Mouse (Mus musculus): ENCODE data around the gene Tcf7l1. TPM values are rescaled to one million over a fixed set of nuclear protein-coding genes. Genes with fewer than 3 reads are reported as not detected.

The Tcf7l1 gene
- polyA plus RNA-seq, 1 experiment from 2014 or later = 23.8 TPM

DNA sequence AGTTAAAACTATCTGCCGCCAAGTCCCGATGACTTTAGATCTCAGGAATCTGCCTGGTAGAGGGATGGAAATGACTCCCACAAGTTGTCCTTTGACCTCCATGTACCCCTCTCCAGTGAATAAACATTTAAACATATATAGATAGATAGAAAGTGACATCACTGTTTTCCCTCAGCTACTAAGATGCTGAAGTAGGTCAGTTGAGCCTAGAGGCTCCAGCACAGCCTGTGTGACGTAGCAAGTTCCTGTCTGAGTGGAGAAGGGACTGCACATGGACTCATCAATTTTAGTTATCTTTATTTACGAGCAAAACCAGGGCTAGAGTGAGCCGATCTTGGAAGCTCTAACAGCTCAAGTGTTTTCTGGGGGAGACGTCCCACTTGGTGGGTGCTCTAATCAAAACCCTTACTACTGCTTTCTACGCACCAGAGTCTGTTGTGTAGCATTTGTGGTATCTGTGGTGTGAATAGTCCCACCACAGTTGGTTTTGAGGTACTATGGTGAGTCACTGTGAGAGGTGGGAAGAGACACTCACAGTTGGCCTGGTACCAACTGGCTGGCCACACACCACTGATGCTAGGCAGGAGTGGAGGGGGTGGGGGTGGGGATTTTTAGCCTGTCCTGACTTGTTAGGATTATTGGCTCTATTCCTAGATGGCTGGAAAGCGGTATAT is 129.2 kb downstream of the Tcf7l1 start:
- H3K4me1 ChIP-seq (replicated peaks; ENCODE audit: insufficient read depth, low read length) = peaks cover 42% of the 10 kb centered on the region
- peak overlapping the region; percentile 51 for H3K27ac ChIP-seq
- H3K4me2 ChIP-seq (ENCODE audit: low read length) = no peak overlapping the region
- DNase-seq (ENCODE audit: low spot score) (peak; percentile 73), ATAC-seq (replicated peaks; ENCODE audit: low FRiP score, low read depth) (no peak)
- H3K36me3 ChIP-seq (ENCODE audit: insufficient read depth, low read length) = no peaks in the 10 kb centered on the region
- no peaks in the 10 kb centered on the region for H3K27me3 ChIP-seq (ENCODE audit: insufficient read depth, low read length)
- TF ChIP-seq CTCF (IDR thresholded peaks at IDR 0.05; ENCODE audit: low read depth) = no peak
- no peaks in the 10 kb centered on the region for H3K9me3 ChIP-seq (replicated peaks; ENCODE audit: low read length)
- H3K9ac ChIP-seq (ENCODE audit: low read depth, low read length) = no peak overlapping the region
- WGBS = 40% methylated on average over 8 of the region's 8 CpGs
- H3K4me3 ChIP-seq (replicated peaks; ENCODE audit: low read depth, low read length) = no peak overlapping the region

DNA sequence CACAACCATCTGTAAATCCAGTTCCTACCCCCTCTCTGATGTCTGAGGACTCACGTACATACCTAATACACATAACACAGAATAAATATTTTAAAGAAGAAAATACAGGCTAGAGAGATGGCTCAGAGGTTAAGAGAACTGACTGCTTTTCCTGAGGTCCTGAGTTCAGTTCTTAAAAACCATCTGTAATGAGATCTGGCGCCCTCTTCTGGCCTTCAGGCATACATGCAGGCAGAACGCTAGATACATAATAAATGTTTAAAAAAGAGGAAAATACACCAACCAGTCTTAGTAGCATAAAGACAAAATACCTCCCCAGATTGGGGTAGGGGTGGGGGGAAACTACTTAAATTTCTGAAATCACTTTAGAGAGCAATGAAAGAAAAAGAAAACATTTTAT is 131.0 kb downstream of the Tcf7l1 start:
- Histone ChIP-seq H3K4me1 (replicated peaks; ENCODE audit: insufficient read depth, low read length) (peaks cover 39% of the 10 kb centered on the region), H3K9me3 (replicated peaks; ENCODE audit: low read length) (no peaks in the 10 kb centered on the region), H3K4me3 (replicated peaks; ENCODE audit: low read depth, low read length) (no peak overlapping the region), H3K36me3 (ENCODE audit: insufficient read depth, low read length) (no peaks in the 10 kb centered on the region), H3K27me3 (ENCODE audit: insufficient read depth, low read length) (no peaks in the 10 kb centered on the region), H3K9ac (ENCODE audit: low read depth, low read length) (no peak overlapping the region), H3K4me2 (ENCODE audit: low read length) (no peak overlapping the region), H3K27ac (no peak overlapping the region)
- peak; percentile 76 for TF ChIP-seq CTCF (IDR thresholded peaks at IDR 0.05; ENCODE audit: low read depth)
- WGBS = 58% methylated on average over 3 of the region's 3 CpGs
- ATAC-seq (replicated peaks; ENCODE audit: low FRiP score, low read depth) = no peak
- DNase-seq (ENCODE audit: low spot score) = peak; percentile 59

DNA sequence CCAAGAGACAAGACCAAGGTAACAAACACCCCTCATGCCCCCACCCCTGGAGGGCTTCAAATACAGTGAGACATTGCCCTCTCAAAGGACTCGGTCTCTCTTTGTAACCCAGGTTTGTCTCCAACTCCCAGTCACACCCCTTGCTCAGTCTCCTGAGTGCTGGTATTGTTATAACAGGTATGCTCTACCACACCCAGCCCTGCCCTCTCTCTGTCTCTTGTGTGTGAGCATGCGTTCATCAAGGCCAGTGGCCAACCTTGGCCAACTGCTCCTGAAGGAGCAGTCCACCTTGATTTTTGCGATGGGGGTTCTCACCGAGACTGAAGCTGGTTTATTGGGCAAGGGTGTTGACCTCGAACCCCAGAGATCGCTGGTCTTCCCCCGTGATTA is 133.0 kb downstream of the Tcf7l1 start:
- H3K4me1 ChIP-seq (replicated peaks; ENCODE audit: insufficient read depth, low read length) = peaks cover 31% of the 10 kb centered on the region
- 53% methylated on average over 7 of the region's 7 CpGs for WGBS
- H3K27ac ChIP-seq = peak overlapping the region; percentile 88
- H3K36me3 ChIP-seq (ENCODE audit: insufficient read depth, low read length) = no peaks in the 10 kb centered on the region
- ATAC-seq (replicated peaks; ENCODE audit: low FRiP score, low read depth) = 0 out of 2 replicates have a peak, but pooled peaks have one; percentile 4
- peak overlapping the region; percentile 64; the same call in 1 of the 2 replicates for H3K4me2 ChIP-seq (ENCODE audit: low read length)
- no peak for TF ChIP-seq CTCF (IDR thresholded peaks at IDR 0.05; ENCODE audit: low read depth)
- no peak overlapping the region for H3K4me3 ChIP-seq (replicated peaks; ENCODE audit: low read depth, low read length)
- H3K27me3 ChIP-seq (ENCODE audit: insufficient read depth, low read length) = no peaks in the 10 kb centered on the region
- H3K9ac ChIP-seq (ENCODE audit: low read depth, low read length) = no peak overlapping the region
- H3K9me3 ChIP-seq (replicated peaks; ENCODE audit: low read length) = no peaks in the 10 kb centered on the region
- no peak for DNase-seq (ENCODE audit: low spot score)

DNA sequence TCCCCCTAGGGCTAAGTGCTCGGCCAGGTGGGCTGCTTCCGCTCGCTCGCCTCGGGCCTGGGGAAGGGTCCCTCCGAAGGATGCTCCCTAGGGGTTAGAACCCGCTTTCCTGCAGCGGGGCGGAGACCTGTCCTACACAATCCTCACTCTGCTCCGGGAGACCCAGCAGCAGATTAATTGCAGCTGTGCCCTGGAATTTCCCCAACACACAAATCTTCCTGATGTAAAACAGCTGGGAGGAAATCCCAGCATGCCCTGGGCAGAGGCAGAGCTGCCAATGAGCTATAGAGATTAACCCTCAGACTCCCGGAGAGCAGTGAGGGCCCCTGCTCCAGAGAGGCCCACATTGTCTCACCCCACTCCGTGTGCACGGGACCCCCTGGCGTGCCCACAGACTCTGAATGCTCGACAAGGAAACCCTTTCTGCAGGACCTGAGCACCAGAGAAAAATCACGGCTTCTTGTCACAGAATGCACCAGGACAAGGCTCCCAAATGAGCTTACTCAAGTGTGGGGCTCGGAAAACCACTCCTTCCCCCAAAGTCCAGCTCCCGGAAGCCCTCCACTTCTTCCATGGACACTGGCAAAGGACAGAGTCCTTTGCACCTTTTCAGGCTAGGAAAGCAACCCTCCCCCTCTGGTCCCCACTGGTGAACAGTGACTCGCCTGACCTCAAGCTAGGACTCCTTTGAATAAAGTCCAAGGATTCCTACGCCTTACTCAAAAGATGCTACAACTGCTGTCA is 133.6 kb downstream of the Tcf7l1 start:
- Histone ChIP-seq H3K36me3 (ENCODE audit: insufficient read depth, low read length) (no peaks in the 10 kb centered on the region), H3K27me3 (ENCODE audit: insufficient read depth, low read length) (no peaks in the 10 kb centered on the region), H3K9me3 (replicated peaks; ENCODE audit: low read length) (no peaks in the 10 kb centered on the region), H3K4me2 (ENCODE audit: low read length) (peak overlapping the region; percentile 64), H3K9ac (ENCODE audit: low read depth, low read length) (0 out of 2 replicates have a peak overlapping the region, but pooled peaks have one; percentile 33), H3K4me1 (replicated peaks; ENCODE audit: insufficient read depth, low read length) (peaks cover 25% of the 10 kb centered on the region), H3K4me3 (replicated peaks; ENCODE audit: low read depth, low read length) (peak overlapping the region; percentile 19), H3K27ac (peak overlapping the region; percentile 88)
- WGBS = 6% methylated on average over 20 of the region's 20 CpGs
- TF ChIP-seq CTCF (IDR thresholded peaks at IDR 0.05; ENCODE audit: low read depth) = no peak
- ATAC-seq (replicated peaks; ENCODE audit: low FRiP score, low read depth) (peak; percentile 87), DNase-seq (ENCODE audit: low spot score) (peak; percentile 96)

DNA sequence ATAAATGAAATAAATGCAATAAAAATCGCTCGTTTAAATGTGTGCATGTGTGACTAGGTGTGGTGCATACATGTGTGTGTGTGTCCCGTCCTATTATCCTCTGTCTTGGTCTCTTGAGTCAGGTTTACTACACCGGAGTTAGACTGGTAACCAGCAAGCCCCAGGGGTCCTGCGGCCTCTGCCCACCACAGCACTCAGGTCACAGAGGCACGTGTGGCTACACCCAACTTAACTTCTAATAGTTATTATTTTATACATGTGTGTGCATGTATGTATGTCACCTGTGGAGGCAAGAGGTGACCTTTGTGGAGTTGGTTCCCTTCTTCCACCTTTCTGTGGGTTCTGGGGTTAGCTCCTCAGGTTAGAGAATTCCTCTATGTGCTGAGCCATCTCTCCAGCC is 134.7 kb downstream of the Tcf7l1 start:
- Histone ChIP-seq H3K36me3 (ENCODE audit: insufficient read depth, low read length) (no peaks in the 10 kb centered on the region), H3K27me3 (ENCODE audit: insufficient read depth, low read length) (no peaks in the 10 kb centered on the region), H3K4me3 (replicated peaks; ENCODE audit: low read depth, low read length) (no peak overlapping the region), H3K27ac (peak overlapping the region; percentile 88), H3K4me1 (replicated peaks; ENCODE audit: insufficient read depth, low read length) (peaks cover 14% of the 10 kb centered on the region), H3K4me2 (ENCODE audit: low read length) (no peak overlapping the region), H3K9ac (ENCODE audit: low read depth, low read length) (no peak overlapping the region), H3K9me3 (replicated peaks; ENCODE audit: low read length) (no peaks in the 10 kb centered on the region)
- 84% methylated on average over 6 of the region's 6 CpGs for WGBS
- no peak for DNase-seq (ENCODE audit: low spot score)
- no peak for TF ChIP-seq CTCF (IDR thresholded peaks at IDR 0.05; ENCODE audit: low read depth)
- no peak for ATAC-seq (replicated peaks; ENCODE audit: low FRiP score, low read depth)

DNA sequence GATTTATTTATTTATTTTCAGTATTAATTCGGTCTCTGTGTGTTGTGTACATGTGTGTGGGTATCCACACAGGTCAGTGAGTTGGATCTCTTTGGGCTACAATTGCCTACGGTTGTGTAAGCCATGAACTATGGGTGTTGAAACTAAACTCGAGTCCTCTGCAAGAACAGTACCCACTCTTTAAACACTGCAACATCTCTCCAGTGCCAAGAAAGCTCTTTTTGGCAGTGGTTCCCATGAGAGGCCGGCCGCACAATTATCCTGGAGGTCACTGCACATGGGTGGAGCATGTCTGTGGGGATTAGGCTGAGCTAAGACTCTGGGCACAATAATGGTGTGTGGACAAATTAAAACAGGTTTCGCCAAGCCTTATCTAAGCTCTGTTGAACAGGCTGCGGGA is 135.6 kb downstream of the Tcf7l1 start:
- H3K4me2 ChIP-seq (ENCODE audit: low read length) = no peak overlapping the region
- H3K4me1 ChIP-seq (replicated peaks; ENCODE audit: insufficient read depth, low read length) = peaks cover 11% of the 10 kb centered on the region; the same call in 1 of the 2 replicates
- ATAC-seq (replicated peaks; ENCODE audit: low FRiP score, low read depth) = no peak
- DNase-seq (ENCODE audit: low spot score) = no peak
- H3K27ac ChIP-seq = no peak overlapping the region
- H3K27me3 ChIP-seq (ENCODE audit: insufficient read depth, low read length) = no peaks in the 10 kb centered on the region
- H3K9me3 ChIP-seq (replicated peaks; ENCODE audit: low read length) = no peaks in the 10 kb centered on the region
- 59% methylated on average over 7 of the region's 7 CpGs for WGBS
- H3K4me3 ChIP-seq (replicated peaks; ENCODE audit: low read depth, low read length) = no peak overlapping the region
- no peak overlapping the region for H3K9ac ChIP-seq (ENCODE audit: low read depth, low read length)
- H3K36me3 ChIP-seq (ENCODE audit: insufficient read depth, low read length) = 0 out of 2 replicates have a peak, but pooled peaks cover 1% of the 10 kb centered on the region
- TF ChIP-seq CTCF (IDR thresholded peaks at IDR 0.05; ENCODE audit: low read depth) = no peak

All from kidney, postnatal 0 days (tissue).